Mouse (Mus musculus) kidney, adult 2 months (tissue): Measurements from ENCODE around the gene Krt18. TPM values are rescaled to one million over a fixed set of nuclear protein-coding genes. Genes with fewer than 3 reads are reported as not detected.

ENCODE experiments used
- DNase-seq: peaks from one replicate; pipeline ENCODE4 v3.0.0; 2021
- H3K27ac ChIP-seq: fragments of 200-500 bp; 2 replicates; pipeline ENCODE4 v1.5.1; 2012; ENCODE audit warnings: low read depth, low read length, control low read depth, inconsistent platforms; ENCODE audit not compliant: insufficient read depth
- H3K27me3 ChIP-seq: fragments of 200-500 bp; replicated peaks from 2 replicates; pipeline ENCODE4 v1.6.1; 2012; ENCODE audit warnings: mild to moderate bottlenecking, moderate library complexity, low read length, inconsistent platforms; ENCODE audit not compliant: control insufficient read depth, insufficient read depth
- H3K36me3 ChIP-seq: fragments of 200-500 bp; 2 replicates; pipeline ENCODE4 v1.6.1; 2012; ENCODE audit warnings: mild to moderate bottlenecking, moderate library complexity, low read length, inconsistent platforms; ENCODE audit not compliant: control insufficient read depth, insufficient read depth
- H3K4me1 ChIP-seq: fragments of 200-500 bp; 2 replicates; pipeline ENCODE4 v1.6.1; 2011; ENCODE audit warnings: low read length; ENCODE audit not compliant: control insufficient read depth, insufficient read depth
- H3K4me3 ChIP-seq: fragments of 200-500 bp; 2 replicates; pipeline ENCODE4 v1.5.1; 2011; ENCODE audit warnings: mild to moderate bottlenecking, low read depth, low read length, control low read depth; ENCODE audit not compliant: insufficient read depth
- CTCF ChIP-seq: fragments of 200-500 bp; conservative IDR thresholded peaks from 2 replicates; pipeline ENCODE4 v1.5.1; 2011; ENCODE audit warnings: low read depth, mild to moderate bottlenecking, control low read depth, low read length, moderate library complexity, mixed read lengths; ENCODE audit not compliant: insufficient read depth, insufficient read length
- POLR2A ChIP-seq: fragments of 200-500 bp; IDR thresholded peaks from one replicate; pipeline ENCODE4 v1.6.1; 2011; ENCODE audit warnings: low read depth, low read length, control low read depth
- WGBS: fragments of 180-500 bp; shearing (Covaris S2); methylation state at CpG from one replicate; pipeline ENCODE4 v1.1.7; 2018; 5-methylcytosine and 5-hydroxymethylcytosine counted together
- polyA plus RNA-seq: library from polyadenylated mRNA; depleted of rRNA; stranded (reverse); fragments of >200 nt; gene quantifications from 2 replicates; pipeline ENCODE4 v1.2.3, GENCODE M21; 2012

Gene Krt18
- polyA plus RNA-seq, 1 experiment, result 20.7 TPM

DNA sequence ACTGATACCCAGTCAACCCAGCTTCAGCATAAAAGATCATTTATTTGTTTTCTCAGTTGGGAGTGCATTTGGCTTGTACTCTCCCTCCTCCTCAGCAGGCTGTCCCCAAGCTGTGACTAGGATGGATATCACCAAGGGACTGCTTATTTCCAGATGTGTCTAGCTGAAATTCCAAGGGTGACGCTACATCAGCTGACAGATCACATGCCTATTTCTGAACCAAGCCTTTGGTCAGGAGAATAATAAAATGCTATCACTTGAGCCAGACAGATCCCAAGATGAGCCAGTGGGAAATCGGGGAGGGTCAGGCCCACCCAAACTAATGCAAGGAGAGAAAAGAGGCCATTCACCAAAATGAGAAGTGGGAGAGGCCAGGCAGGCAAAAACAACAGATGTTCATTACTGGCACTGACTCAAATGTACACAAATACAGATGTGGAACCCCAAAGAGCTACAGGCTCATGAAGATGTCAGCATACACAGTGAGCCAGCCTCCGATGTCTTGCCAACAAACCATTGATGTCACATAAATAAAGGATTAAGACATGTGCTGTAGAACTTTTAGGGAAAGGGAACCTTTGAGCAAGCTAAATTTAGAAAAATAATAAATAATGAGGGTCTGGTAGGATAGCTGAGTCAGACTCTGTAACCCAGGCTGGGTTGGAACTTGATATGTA lies 17.3 kb upstream of the Krt18 start:
- no peaks in the 10 kb centered on the region for H3K36me3 ChIP-seq
- no peak overlapping the region for H3K27ac ChIP-seq
- H3K27me3 ChIP-seq, result no peaks in the 10 kb centered on the region
- DNase-seq, result no peak
- no peak overlapping the region for H3K4me3 ChIP-seq
- WGBS, result 71% methylated on average over 3 of the region's 3 CpGs
- TF ChIP-seq CTCF (no peak), POLR2A (no peak)
- peaks cover 2% of the 10 kb centered on the region; the same call in 1 of the 2 replicates for H3K4me1 ChIP-seq

DNA sequence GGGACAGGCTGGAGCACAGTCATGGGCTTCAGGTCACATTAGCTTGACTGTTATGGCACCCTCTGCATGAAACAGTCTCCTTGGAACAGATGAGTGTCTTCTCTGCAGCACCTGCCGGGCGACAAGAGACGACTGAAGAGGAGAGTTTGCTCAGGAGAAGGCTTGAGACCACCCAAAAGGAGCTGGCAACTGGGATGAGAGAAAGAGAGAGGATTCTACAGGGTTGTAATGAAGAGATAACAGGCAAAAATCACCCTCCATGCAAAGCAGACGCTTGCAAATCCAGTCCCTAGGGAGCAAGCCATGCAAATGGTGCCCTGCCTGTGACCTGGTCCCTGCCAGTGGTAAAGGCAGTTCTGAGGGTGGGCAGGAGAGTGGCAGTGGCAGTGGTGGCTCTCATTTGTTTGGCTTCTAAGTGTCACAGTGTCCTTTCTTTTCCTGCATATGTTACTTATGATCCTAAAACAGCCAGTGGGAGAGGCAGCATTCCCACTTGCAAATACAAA lies 15.7 kb upstream of the Krt18 start:
- 80% methylated on average over 4 of the region's 4 CpGs for WGBS
- no peak overlapping the region for H3K27ac ChIP-seq
- peaks cover 13% of the 10 kb centered on the region for H3K4me1 ChIP-seq

GRCm38 (mm10) chr15:102013651-102014050 lies 14.3 kb upstream of the Krt18 start:
- Histone ChIP-seq H3K4me1 (peaks cover 22% of the 10 kb centered on the region), H3K27ac (no peak overlapping the region), H3K36me3 (no peaks in the 10 kb centered on the region), H3K4me3 (no peak overlapping the region), H3K27me3 (no peaks in the 10 kb centered on the region)
- no peak for TF ChIP-seq POLR2A
- no peak for TF ChIP-seq CTCF
- peak; percentile 68 for DNase-seq
- WGBS, result 33% methylated on average over 3 of the region's 3 CpGs

More for the DNA sequence above, 15.7 kb upstream of the Krt18 start:
- no peaks in the 10 kb centered on the region for H3K27me3 ChIP-seq
- no peak overlapping the region for H3K4me3 ChIP-seq
- H3K36me3 ChIP-seq, result no peaks in the 10 kb centered on the region
- TF ChIP-seq CTCF (no peak), POLR2A (no peak)
- no peak for DNase-seq

DNA sequence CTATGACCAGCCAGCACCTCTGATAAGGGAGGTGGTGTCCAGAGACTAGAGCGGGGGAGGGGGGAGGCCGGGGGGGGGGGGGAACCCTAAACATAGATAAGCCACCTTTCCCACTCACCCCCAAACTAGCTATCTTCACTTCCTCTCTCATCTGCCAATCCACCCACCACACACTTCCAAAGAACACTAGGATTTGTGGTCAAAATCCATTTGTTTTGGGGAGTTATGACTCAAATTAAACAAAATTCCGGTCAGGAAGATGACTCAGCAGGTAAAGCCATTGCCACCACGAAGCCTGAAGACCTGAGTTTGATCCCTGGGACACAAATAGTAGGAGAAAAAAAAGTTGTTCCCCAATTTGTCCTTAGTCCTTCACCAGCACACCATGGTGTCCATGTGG lies 13.1 kb upstream of the Krt18 start:
- no peak overlapping the region for H3K4me3 ChIP-seq
- WGBS, result 49% methylated on average over 3 of the region's 4 CpGs
- H3K27me3 ChIP-seq, result no peaks in the 10 kb centered on the region
- H3K36me3 ChIP-seq, result no peaks in the 10 kb centered on the region
- no peak overlapping the region for H3K27ac ChIP-seq
- DNase-seq, result no peak
- peaks cover 22% of the 10 kb centered on the region for H3K4me1 ChIP-seq
- TF ChIP-seq CTCF (no peak), POLR2A (no peak)

DNA sequence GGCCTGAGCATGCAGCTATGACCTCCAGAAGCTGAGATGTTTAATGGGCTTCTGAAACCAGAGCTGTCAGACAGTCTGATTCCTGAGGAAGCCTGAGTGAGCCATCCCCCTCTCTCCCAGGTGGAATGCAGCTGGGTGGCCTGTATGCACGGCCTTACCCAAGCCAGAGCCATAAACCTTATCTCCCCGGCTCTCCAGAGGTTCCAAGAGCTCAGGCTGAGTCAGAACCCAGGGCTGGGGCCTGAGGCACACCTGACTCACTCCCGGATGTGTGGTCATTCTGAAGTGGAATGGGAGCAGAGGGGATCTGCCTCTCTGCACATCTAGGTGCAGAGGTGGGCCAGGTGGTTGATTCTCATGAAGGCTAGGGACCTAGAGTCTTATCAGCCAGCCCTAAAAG lies 11.9 kb upstream of the Krt18 start:
- H3K4me1 ChIP-seq, result peaks cover 22% of the 10 kb centered on the region
- no peak overlapping the region for H3K4me3 ChIP-seq
- 68% methylated on average over 3 of the region's 3 CpGs for WGBS
- H3K27me3 ChIP-seq, result no peaks in the 10 kb centered on the region
- DNase-seq, result no peak
- H3K27ac ChIP-seq, result peak overlapping the region; percentile 53
- no peaks in the 10 kb centered on the region for H3K36me3 ChIP-seq
- TF ChIP-seq POLR2A (no peak), CTCF (no peak)

GRCm38 (mm10) chr15:102016787-102017186 lies 11.2 kb upstream of the Krt18 start:
- Histone ChIP-seq H3K4me3 (no peak overlapping the region), H3K27ac (peak overlapping the region; percentile 61), H3K27me3 (no peaks in the 10 kb centered on the region), H3K36me3 (no peaks in the 10 kb centered on the region), H3K4me1 (peaks cover 22% of the 10 kb centered on the region)
- peak; percentile 36 for DNase-seq
- no peak for TF ChIP-seq POLR2A
- no peak for TF ChIP-seq CTCF
- 20% methylated on average over 7 of the region's 7 CpGs for WGBS

GRCm38 (mm10) chr15:102017918-102018463 lies 10.0 kb upstream of the Krt18 start:
- peaks cover 22% of the 10 kb centered on the region for H3K4me1 ChIP-seq
- DNase-seq, result peak; percentile 92
- H3K4me3 ChIP-seq, result no peak overlapping the region
- TF ChIP-seq CTCF, result peak; percentile 73
- no peak for TF ChIP-seq POLR2A
- H3K27ac ChIP-seq, result peak overlapping the region; percentile 32; the same call in 1 of the 2 replicates
- H3K36me3 ChIP-seq, result no peaks in the 10 kb centered on the region
- no peaks in the 10 kb centered on the region for H3K27me3 ChIP-seq
- 21% methylated on average over 7 of the region's 7 CpGs for WGBS
